Mouse (Mus musculus) CH12.LX (cell line): Measurements from ENCODE around the gene Rfc5. TPM values are rescaled to one million over a fixed set of nuclear protein-coding genes. Genes with fewer than 3 reads are reported as not detected.
"Not testable (repeated sequence)": the region's sequence is repeated elsewhere in the genome, so short reads cannot be mapped to it uniquely, and the experiment has no call there.

Experiments
- DNase-seq: peaks from one replicate; pipeline ENCODE4 v3.0.0-alpha.2; 2013; ENCODE audit errors: extremely low read depth
- H3K27ac ChIP-seq: 2 replicates; pipeline ENCODE4 v1.5.1; 2012; ENCODE audit warnings: low read depth, mild to moderate bottlenecking, control low read depth, moderate library complexity; ENCODE audit not compliant: insufficient read depth
- H3K27me3 ChIP-seq: replicated peaks from 2 replicates; pipeline ENCODE3; 2012; ENCODE audit warnings: inconsistent platforms
- H3K36me3 ChIP-seq, 2 experiments: replicated peaks in 1 of 2; 2 replicates each; pipeline versions ENCODE3 to v1.6.1; 2012; ENCODE audit warnings: inconsistent platforms in 1 of 2, low read length in 1 of 2, mild to moderate bottlenecking in 1 of 2, mixed read lengths in 1 of 2, moderate library complexity in 1 of 2; ENCODE audit not compliant: control insufficient read depth in 1 of 2, insufficient read depth in 1 of 2
- H3K4me1 ChIP-seq, 2 experiments: 2 replicates each; pipeline ENCODE4 v1.6.1; 2012; ENCODE audit warnings: inconsistent platforms in 1 of 2, moderate library complexity in 1 of 2; ENCODE audit not compliant: insufficient read depth in 2 of 2, control insufficient read depth in 1 of 2
- H3K4me2 ChIP-seq: 2 replicates; pipeline ENCODE4 v1.6.1; 2012; ENCODE audit warnings: low read depth, mild to moderate bottlenecking, control low read depth; ENCODE audit not compliant: poor library complexity, insufficient read depth, severe bottlenecking
- H3K4me3 ChIP-seq, 3 experiments: fragments of 150-350 bp in 1 of 3; sonication (generic) in 1 of 3; replicated peaks in 1 of 3; 2 replicates each; pipeline versions ENCODE3 to v1.5.1; 2011 to 2012; ENCODE audit warnings: low read depth in 2 of 3, low read length in 2 of 3, mild to moderate bottlenecking in 2 of 3, moderate library complexity in 2 of 3, control low read depth in 1 of 3, improper control_type of control experiment in 1 of 3, inconsistent platforms in 1 of 3, mixed read lengths in 1 of 3; ENCODE audit not compliant: poor library complexity in 1 of 3
- H3K79me2 ChIP-seq: replicated peaks from 2 replicates; pipeline ENCODE4 v1.6.1; 2012; ENCODE audit warnings: mild to moderate bottlenecking, moderate library complexity; ENCODE audit not compliant: control insufficient read depth, poor library complexity, insufficient read depth, severe bottlenecking; ENCODE audit errors: extremely low read depth
- H3K9ac ChIP-seq: 2 replicates; pipeline ENCODE4 v1.6.1; 2012; ENCODE audit warnings: low read depth, mild to moderate bottlenecking, control low read depth, moderate library complexity; ENCODE audit not compliant: insufficient read depth
- H3K9me3 ChIP-seq: replicated peaks from 2 replicates; pipeline ENCODE3; 2012; ENCODE audit warnings: low read length, inconsistent platforms, mixed read lengths
- CTCF ChIP-seq, 2 experiments: IDR thresholded peaks in 1 of 2; conservative IDR thresholded peaks in 1 of 2; 2 replicates each; pipeline ENCODE4 v1.5.1; 2011 to 2012; ENCODE audit warnings: low read depth in 2 of 2, low read length in 2 of 2, improper control_type of control experiment in 1 of 2, inconsistent platforms in 1 of 2, mild to moderate bottlenecking in 1 of 2, moderate library complexity in 1 of 2
- E2F4 ChIP-seq: IDR thresholded peaks from 2 replicates; pipeline ENCODE4 v1.6.1; 2011; ENCODE audit warnings: low read depth, low read length, improper control_type of control experiment; ENCODE audit not compliant: insufficient replicate concordance
- ELF1 ChIP-seq: IDR thresholded peaks from 2 replicates; pipeline ENCODE4 v1.6.1; 2014; ENCODE audit warnings: low read depth, mild to moderate bottlenecking, inconsistent platforms, low read length, improper control_type of control experiment
- EP300 ChIP-seq: IDR thresholded peaks from 2 replicates; pipeline ENCODE4 v1.6.1; 2011; ENCODE audit warnings: low read length, improper control_type of control experiment
- ETS1 ChIP-seq: conservative IDR thresholded peaks from 2 replicates; pipeline ENCODE4 v1.6.1; 2012; ENCODE audit warnings: low read depth, mild to moderate bottlenecking, inconsistent platforms, low read length, improper control_type of control experiment, moderate library complexity
- GABPA ChIP-seq: IDR thresholded peaks from 2 replicates; pipeline ENCODE4 v1.6.1; 2012; ENCODE audit warnings: low read depth, low read length, improper control_type of control experiment, inconsistent platforms; ENCODE audit not compliant: insufficient replicate concordance
- JUND ChIP-seq: conservative IDR thresholded peaks from 2 replicates; pipeline ENCODE4 v1.6.1; 2011; ENCODE audit warnings: low read depth, low read length, improper control_type of control experiment
- KAT2A ChIP-seq: IDR thresholded peaks from 2 replicates; pipeline ENCODE4 v1.6.1; 2012; ENCODE audit warnings: low read length, improper control_type of control experiment, inconsistent platforms; ENCODE audit not compliant: insufficient replicate concordance
- MAFK ChIP-seq: IDR thresholded peaks from 2 replicates; pipeline ENCODE4 v1.6.1; 2011; ENCODE audit warnings: low read length, improper control_type of control experiment; ENCODE audit not compliant: insufficient replicate concordance
- MAZ ChIP-seq: IDR thresholded peaks from 2 replicates; pipeline ENCODE4 v1.6.1; 2012; ENCODE audit warnings: low read depth, mild to moderate bottlenecking, inconsistent platforms, low read length, improper control_type of control experiment, moderate library complexity
- MEF2A ChIP-seq: IDR thresholded peaks from 2 replicates; pipeline ENCODE4 v1.6.1; 2014; ENCODE audit warnings: low read depth, mild to moderate bottlenecking, inconsistent platforms, low read length, improper control_type of control experiment, borderline replicate concordance
- MYC ChIP-seq: IDR thresholded peaks from 2 replicates; pipeline ENCODE4 v1.6.1; 2011; ENCODE audit warnings: low read depth, mild to moderate bottlenecking, improper control_type of control experiment, low read length
- NELFE ChIP-seq: IDR thresholded peaks from 2 replicates; pipeline ENCODE4 v1.6.1; 2011; ENCODE audit warnings: low read depth, low read length, improper control_type of control experiment
- PAX5 ChIP-seq: IDR thresholded peaks from 2 replicates; pipeline ENCODE4 v1.6.1; 2012; ENCODE audit warnings: low read length, inconsistent platforms, mixed read lengths
- POLR2A ChIP-seq: IDR thresholded peaks from 2 replicates; pipeline ENCODE4 v1.6.1; 2011; ENCODE audit warnings: low read depth, mild to moderate bottlenecking, improper control_type of control experiment, low read length
- POLR2AphosphoS2 ChIP-seq: IDR thresholded peaks from 2 replicates; pipeline ENCODE4 v1.6.1; 2011; ENCODE audit warnings: low read depth, low read length, improper control_type of control experiment
- RAD21 ChIP-seq: IDR thresholded peaks from 2 replicates; pipeline ENCODE4 v1.6.1; 2011; ENCODE audit warnings: low read depth, mild to moderate bottlenecking, low read length, improper control_type of control experiment, moderate library complexity
- SMC3 ChIP-seq: IDR thresholded peaks from 2 replicates; pipeline ENCODE4 v1.6.1; 2011; ENCODE audit warnings: low read depth, low read length, improper control_type of control experiment
- TCF12 ChIP-seq: IDR thresholded peaks from 2 replicates; pipeline ENCODE4 v1.6.1; 2014; ENCODE audit warnings: low read depth, mild to moderate bottlenecking, inconsistent platforms, low read length, improper control_type of control experiment
- UBTF ChIP-seq: IDR thresholded peaks from 2 replicates; pipeline ENCODE4 v1.6.1; 2012; ENCODE audit warnings: low read depth, mild to moderate bottlenecking, inconsistent platforms, low read length, improper control_type of control experiment, moderate library complexity
- ZNF384 ChIP-seq: IDR thresholded peaks from 2 replicates; pipeline ENCODE4 v1.6.1; 2012; ENCODE audit warnings: low read depth, low read length, improper control_type of control experiment, inconsistent platforms
- dilution Hi-C: fragments of 300-500 bp; cut with MboI; formaldehyde crosslinking; loops from 2 replicates; pipeline ENCODE4 v1.14.3; 2020; ENCODE audit warnings: low sequenced_read_pairs; ENCODE audit not compliant: extremely low pct_unique_long_range_greater_than_20kb, extremely low pct_ligation_motif_present
- in situ Hi-C: fragments of 300-500 bp; cut with MboI; formaldehyde crosslinking; loops from 3 replicates; pipeline ENCODE4 v1.14.3; 2019; ENCODE audit warnings: low sequenced_read_pairs, low pct_ligation_motif_present, low pct_unique_long_range_greater_than_20kb, mixed read lengths
- polyA plus RNA-seq: library from polyadenylated mRNA; unstranded; fragments of >175 nt; gene quantifications from 2 replicates; pipeline ENCODE4 v1.2.1, GENCODE M21; 2012; ENCODE audit warnings: low read depth; ENCODE audit not compliant: insufficient read length
- total RNA-seq, 2 experiments: library from RNA; depleted of rRNA; stranded (reverse); fragments of 300-350 nt in 1 of 2; fragments of >200 nt in 1 of 2; gene quantifications; 2 replicates each; pipeline ENCODE4 v1.2.3; 2012 to 2014

Gene Rfc5
- total and polyA plus RNA-seq, 3 experiments, result 137 to 221 (median 186) TPM

GRCm38 (mm10) chr5:117409369-117409768, 20.5 kb upstream of the Rfc5 start:
- in situ Hi-C loops, result no loop called here
- Histone ChIP-seq H3K9me3 (peaks cover 3% of the 10 kb centered on the region), H3K36me3 (no peaks in the 10 kb centered on the region), H3K27me3 (peaks cover 6% of the 10 kb centered on the region), H3K27ac (no peak overlapping the region), H3K4me3 (no peak overlapping the region), H3K9ac (no peak overlapping the region), H3K4me1 (peaks cover 0 to 4% of the 10 kb centered on the region in 2 experiments; a peak in 2 of 4 replicates), H3K79me2 (no peaks in the 10 kb centered on the region), H3K4me2 (no peak overlapping the region)
- DNase-seq, result no peak
- no peak for TF ChIP-seq POLR2A
- TF ChIP-seq JUND, result no peak
- TF ChIP-seq ZNF384, result no peak
- no peak for TF ChIP-seq KAT2A
- no peak for TF ChIP-seq EP300
- TF ChIP-seq TCF12, result no peak
- TF ChIP-seq GABPA, result no peak
- TF ChIP-seq MAFK, result no peak
- dilution Hi-C loops, result no loop called here

- no peak overlapping the region for H3K4me3 ChIP-seq
- H3K27ac ChIP-seq, result no peak overlapping the region
- H3K9me3 ChIP-seq, result peaks cover 3% of the 10 kb centered on the region
- H3K9ac ChIP-seq, result no peak overlapping the region
- DNase-seq, result peak; percentile 53
- TF ChIP-seq ETS1, result no peak
- no peak for TF ChIP-seq MEF2A
- TF ChIP-seq NELFE, result no peak
- peak; percentile 64 for TF ChIP-seq SMC3
- no peak for TF ChIP-seq PAX5
- TF ChIP-seq MAZ, result 0 out of 2 replicates have a peak, but pooled peaks have one; percentile 46
- TF ChIP-seq JUND, result no peak
- no peak for TF ChIP-seq E2F4
- TF ChIP-seq MYC, result no peak
- TF ChIP-seq MAFK, result no peak
- TF ChIP-seq GABPA, result no peak
- no peak for TF ChIP-seq KAT2A
- TF ChIP-seq CTCF (conservative IDR thresholded peaks at IDR 0.05 in 1 of 2, IDR thresholded peaks at IDR 0.05 in 1 of 2; ENCODE audit: low read depth in 2 of 2, low read length in 2 of 2), result peak in 1 of 2 experiments; percentile 74; a peak in 2 of 4 replicates
- TF ChIP-seq ELF1, result no peak
- TF ChIP-seq RAD21, result peak; percentile 73
- TF ChIP-seq POLR2AphosphoS2, result no peak
- TF ChIP-seq TCF12, result no peak
- TF ChIP-seq UBTF, result no peak
- TF ChIP-seq, all 38 proteins: peak for 4
- Histone ChIP-seq H3K4me1 (peaks cover 0 to 2% of the 10 kb centered on the region in 2 experiments; a peak in 2 of 4 replicates), H3K79me2 (no peaks in the 10 kb centered on the region), H3K27me3 (peaks cover 6% of the 10 kb centered on the region), H3K4me2 (no peak overlapping the region), H3K36me3 (no peaks in the 10 kb centered on the region)
- dilution Hi-C loops (no loop called here), in situ Hi-C loops (no loop called here)
These were observed 19.4 kb upstream of the Rfc5 start for GRCm38 (mm10) chr5:117408216-117408615.

DNA sequence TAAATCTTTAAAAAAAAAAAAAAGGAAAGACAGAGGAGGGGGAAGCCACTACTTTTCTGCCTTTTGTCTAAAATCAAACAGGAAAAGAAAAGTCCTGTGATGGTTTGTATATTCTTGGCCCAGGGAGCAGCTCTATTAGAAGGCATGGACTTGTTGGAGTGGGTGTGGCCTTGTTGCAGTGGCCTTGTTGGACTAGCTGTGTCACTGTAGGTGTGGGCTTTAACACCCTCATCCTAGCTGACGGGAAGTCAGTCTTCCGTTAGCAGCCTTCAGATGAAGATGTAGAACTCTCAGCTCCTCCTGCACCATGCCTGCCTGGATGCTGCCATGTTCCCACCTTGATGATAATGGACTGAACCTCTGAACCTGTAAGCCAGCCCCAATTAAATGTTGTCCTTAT, 15.8 kb upstream of the Rfc5 start:
- H3K4me2 ChIP-seq, H3K4me1 ChIP-seq, H3K79me2 ChIP-seq, DNase-seq, H3K4me3 ChIP-seq, H3K36me3 ChIP-seq, in situ Hi-C loops, H3K27ac ChIP-seq, H3K27me3 ChIP-seq, H3K9me3 ChIP-seq, H3K9ac ChIP-seq, dilution Hi-C loops: not testable (repeated sequence)
